Mouse (Mus musculus): ENCODE results near the gene Agpat3. TPM values are rescaled to one million over a fixed set of nuclear protein-coding genes. Genes with fewer than 3 reads are reported as not detected.
A peak's percentile ranks its signal among the peaks of the same experiment; 100 is the strongest.

The Agpat3 gene
- polyA plus RNA-seq, 1 experiment from 2014 or later: 28.7 TPM

DNA sequence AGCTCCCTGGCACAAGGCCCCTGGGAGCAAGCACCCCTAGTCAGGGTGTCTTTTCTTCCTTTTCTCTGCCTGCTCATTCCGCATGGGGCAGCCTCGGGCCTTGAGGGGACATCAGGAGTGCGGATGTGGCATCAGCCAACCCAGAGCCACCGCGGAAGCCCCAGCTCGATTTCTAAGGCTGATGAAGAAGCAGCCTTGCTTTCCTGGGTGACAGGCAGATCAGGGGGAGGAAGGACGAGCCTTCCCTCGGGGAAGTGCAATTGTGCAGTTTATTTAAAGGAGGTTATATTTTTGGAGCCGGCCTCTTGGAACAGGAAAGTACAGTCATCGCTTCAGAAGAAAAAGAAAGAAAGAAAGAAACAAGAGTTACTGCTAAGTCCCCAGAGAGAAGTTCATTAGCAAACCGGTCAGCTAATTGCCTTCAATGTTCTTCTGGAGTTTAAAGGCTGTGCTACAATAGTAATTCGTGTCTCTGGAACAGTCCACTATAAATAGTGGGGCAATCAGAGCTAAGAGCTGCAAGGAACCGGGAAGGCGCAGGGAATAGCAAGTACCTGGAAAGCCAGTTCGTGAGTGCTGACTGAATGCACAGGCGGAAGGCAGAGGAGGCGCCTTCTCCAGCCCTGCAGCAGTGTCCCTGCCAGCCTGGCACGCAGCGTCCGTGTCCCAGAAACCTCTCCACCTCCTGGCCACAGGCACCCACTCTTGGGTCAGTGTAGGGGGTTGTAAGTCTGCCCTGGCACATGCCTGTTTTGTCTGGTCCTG, 36.1 kb upstream of the Agpat3 start:
- ATAC-seq (replicated peaks; ENCODE audit: low FRiP score) (no peak), DNase-seq (ENCODE audit: low spot score) (no peak)
- Histone ChIP-seq H3K4me1 (replicated peaks; ENCODE audit: control insufficient read depth, insufficient read depth, low read length) (0 out of 2 replicates have a peak, but pooled peaks cover 2% of the 10 kb centered on the region), H3K36me3 (ENCODE audit: control insufficient read depth, insufficient read depth, low read length) (no peaks in the 10 kb centered on the region), H3K27me3 (replicated peaks; ENCODE audit: control insufficient read depth, insufficient read depth, low read length) (peaks cover 29% of the 10 kb centered on the region), H3K4me2 (no peak overlapping the region), H3K27ac (ENCODE audit: low read depth, low read length) (no peak overlapping the region), H3K9ac (ENCODE audit: low read depth, low read length) (no peak overlapping the region), H3K9me3 (ENCODE audit: control insufficient read depth, low read length) (no peaks in the 10 kb centered on the region), H3K4me3 (ENCODE audit: low read depth, low read length) (no peak overlapping the region)
- 66% methylated on average over 20 of the region's 20 CpGs for WGBS

DNA sequence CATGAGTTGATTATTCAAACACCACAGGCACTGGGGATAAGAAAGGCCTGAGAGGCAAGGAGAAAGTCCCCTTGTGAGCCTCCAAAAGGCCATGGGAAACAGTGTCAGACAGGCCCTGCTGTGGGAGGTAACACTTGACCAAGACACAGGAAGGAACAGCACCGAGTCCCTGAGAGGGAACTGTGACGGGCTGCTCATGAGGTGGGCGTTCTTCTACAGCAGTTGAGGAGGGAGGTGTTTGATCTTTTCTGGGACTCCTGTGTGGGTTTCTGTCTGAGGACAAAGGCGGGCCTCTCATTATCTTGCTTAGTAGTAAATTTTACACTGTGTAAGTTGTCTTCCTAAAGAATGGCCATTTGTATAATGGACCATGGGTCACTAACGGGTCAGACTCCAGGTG, 33.2 kb upstream of the Agpat3 start:
- H3K9ac ChIP-seq (ENCODE audit: low read depth, low read length): no peak overlapping the region
- no peak overlapping the region for H3K4me3 ChIP-seq (ENCODE audit: low read depth, low read length)
- DNase-seq (ENCODE audit: low spot score): no peak
- no peak overlapping the region for H3K4me2 ChIP-seq
- ATAC-seq (replicated peaks; ENCODE audit: low FRiP score): no peak
- no peaks in the 10 kb centered on the region for H3K4me1 ChIP-seq (replicated peaks; ENCODE audit: control insufficient read depth, insufficient read depth, low read length)
- 68% methylated on average over 5 of the region's 5 CpGs for WGBS
- H3K27me3 ChIP-seq (replicated peaks; ENCODE audit: control insufficient read depth, insufficient read depth, low read length): peaks cover 12% of the 10 kb centered on the region
- H3K36me3 ChIP-seq (ENCODE audit: control insufficient read depth, insufficient read depth, low read length): no peaks in the 10 kb centered on the region
- no peak overlapping the region for H3K27ac ChIP-seq (ENCODE audit: low read depth, low read length)
- no peaks in the 10 kb centered on the region for H3K9me3 ChIP-seq (ENCODE audit: control insufficient read depth, low read length)

DNA sequence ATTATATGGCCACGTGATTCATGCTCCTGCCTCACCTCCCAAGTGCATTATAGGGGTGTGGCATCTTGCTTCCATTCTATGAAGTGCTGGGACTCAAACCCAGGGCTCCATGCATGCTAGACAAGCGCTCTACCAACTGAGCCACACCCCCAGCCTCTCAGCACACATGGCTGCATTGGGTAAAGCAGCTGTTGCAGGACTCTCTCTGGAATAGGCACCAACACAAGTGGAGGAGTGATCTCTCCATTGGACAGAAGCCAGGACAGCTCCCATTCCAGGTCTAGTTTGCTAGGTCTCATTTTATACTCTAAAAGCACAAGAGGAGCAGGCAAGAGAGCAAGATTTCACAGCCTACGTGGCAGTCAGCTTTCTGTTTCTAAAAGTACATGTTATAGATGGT, 31.3 kb upstream of the Agpat3 start:
- DNase-seq (ENCODE audit: low spot score) (no peak), ATAC-seq (replicated peaks; ENCODE audit: low FRiP score) (no peak)
- 71% methylated on average over 3 of the region's 3 CpGs for WGBS
- H3K36me3 ChIP-seq (ENCODE audit: control insufficient read depth, insufficient read depth, low read length): no peaks in the 10 kb centered on the region
- H3K4me1 ChIP-seq (replicated peaks; ENCODE audit: control insufficient read depth, insufficient read depth, low read length): no peaks in the 10 kb centered on the region
- H3K27me3 ChIP-seq (replicated peaks; ENCODE audit: control insufficient read depth, insufficient read depth, low read length): no peaks in the 10 kb centered on the region
- H3K27ac ChIP-seq (ENCODE audit: low read depth, low read length): no peak overlapping the region
- H3K9ac ChIP-seq (ENCODE audit: low read depth, low read length): no peak overlapping the region
- no peaks in the 10 kb centered on the region for H3K9me3 ChIP-seq (ENCODE audit: control insufficient read depth, low read length)
- H3K4me2 ChIP-seq: no peak overlapping the region
- H3K4me3 ChIP-seq (ENCODE audit: low read depth, low read length): no peak overlapping the region

DNA sequence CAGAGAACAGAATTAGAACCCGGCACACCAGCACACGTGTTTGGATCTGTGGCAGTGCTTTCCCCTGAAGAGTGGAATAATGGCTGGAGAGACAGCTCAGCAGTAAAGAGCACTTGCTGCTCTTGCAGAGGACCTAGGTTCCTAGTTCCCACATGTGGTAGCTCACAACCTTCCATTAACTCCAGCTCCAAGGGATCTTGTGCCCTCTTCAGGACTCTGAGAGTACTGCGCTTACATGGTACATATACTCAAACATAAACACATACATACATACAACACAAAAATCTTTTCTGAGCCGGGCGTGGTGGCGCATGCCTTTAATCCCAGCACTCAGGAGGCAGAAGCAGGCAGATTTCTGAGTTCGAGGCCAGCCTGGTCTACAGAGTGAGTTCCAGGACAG, 26.2 kb upstream of the Agpat3 start:
- ATAC-seq (replicated peaks; ENCODE audit: low FRiP score): no peak
- H3K4me1 ChIP-seq (replicated peaks; ENCODE audit: control insufficient read depth, insufficient read depth, low read length): no peaks in the 10 kb centered on the region

DNA sequence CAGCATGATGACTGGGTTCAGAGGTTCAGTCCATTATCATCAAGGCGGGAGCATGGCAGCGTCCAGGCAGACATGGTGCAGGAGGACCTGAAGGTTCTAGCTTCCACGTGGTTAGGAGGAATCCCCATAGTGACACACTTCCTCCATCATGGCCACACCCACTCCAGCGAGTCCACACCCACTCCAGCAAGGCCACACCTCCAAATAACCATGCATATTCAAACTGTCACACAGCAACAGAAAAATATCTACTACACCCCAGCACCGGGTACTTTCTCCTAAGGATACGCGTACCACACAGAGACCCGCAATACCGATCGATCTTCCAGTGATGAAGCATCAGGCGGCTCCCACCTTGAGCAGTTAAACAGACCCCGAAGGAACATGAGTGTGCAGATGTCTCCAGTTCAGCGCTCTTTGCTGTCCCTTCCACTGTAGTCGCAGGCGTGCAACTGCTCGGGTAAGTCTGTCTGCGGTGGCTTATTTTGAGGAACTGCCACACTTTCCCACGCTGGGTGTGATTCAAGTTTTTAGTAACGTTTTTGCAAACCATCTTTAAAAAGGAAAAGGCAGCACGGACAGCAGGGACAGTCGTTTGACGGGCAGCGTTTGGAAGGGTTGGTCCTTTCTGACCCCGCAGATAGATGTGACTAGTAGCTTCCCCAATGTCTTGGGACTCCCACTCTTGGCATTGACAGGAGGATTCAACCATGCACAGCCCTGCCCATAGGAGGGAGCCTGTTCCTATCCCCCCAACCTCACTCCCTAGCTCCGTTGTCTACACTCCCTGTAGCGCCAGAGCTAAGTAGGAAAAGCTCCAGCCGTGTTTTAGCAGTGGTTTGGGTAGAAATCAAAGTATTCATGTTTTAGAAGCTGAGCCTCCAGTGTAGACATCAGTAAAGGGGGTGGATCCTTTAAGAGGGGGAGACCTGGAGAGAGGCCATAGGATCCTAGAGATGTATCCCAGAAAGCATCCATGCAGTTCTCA, 20.7 kb upstream of the Agpat3 start:
- Histone ChIP-seq H3K27me3 (replicated peaks; ENCODE audit: control insufficient read depth, insufficient read depth, low read length) (no peaks in the 10 kb centered on the region), H3K4me2 (peak overlapping the region; percentile 53), H3K4me3 (ENCODE audit: low read depth, low read length) (0 out of 2 replicates have a peak overlapping the region, but pooled peaks have one; percentile 22), H3K36me3 (ENCODE audit: control insufficient read depth, insufficient read depth, low read length) (no peaks in the 10 kb centered on the region), H3K9me3 (ENCODE audit: control insufficient read depth, low read length) (no peaks in the 10 kb centered on the region), H3K27ac (ENCODE audit: low read depth, low read length) (no peak overlapping the region), H3K4me1 (replicated peaks; ENCODE audit: control insufficient read depth, insufficient read depth, low read length) (peaks cover 12% of the 10 kb centered on the region), H3K9ac (ENCODE audit: low read depth, low read length) (no peak overlapping the region)
- whole genome bisulfite sequencing: 58% methylated on average over 27 of the region's 27 CpGs
- ATAC-seq (replicated peaks; ENCODE audit: low FRiP score) (peak; percentile 56), DNase-seq (ENCODE audit: low spot score) (no peak)

More for the DNA sequence above, 26.2 kb upstream of the Agpat3 start:
- H3K4me2 ChIP-seq: no peak overlapping the region
- no peak for DNase-seq (ENCODE audit: low spot score)
- H3K36me3 ChIP-seq (ENCODE audit: control insufficient read depth, insufficient read depth, low read length): no peaks in the 10 kb centered on the region
- H3K9me3 ChIP-seq (ENCODE audit: control insufficient read depth, low read length): no peaks in the 10 kb centered on the region; the same call in 1 of the 2 replicates
- no peak overlapping the region for H3K27ac ChIP-seq (ENCODE audit: low read depth, low read length)
- WGBS: 95% methylated on average over 7 of the region's 7 CpGs
- H3K9ac ChIP-seq (ENCODE audit: low read depth, low read length): no peak overlapping the region
- H3K27me3 ChIP-seq (replicated peaks; ENCODE audit: control insufficient read depth, insufficient read depth, low read length): no peaks in the 10 kb centered on the region
- no peak overlapping the region for H3K4me3 ChIP-seq (ENCODE audit: low read depth, low read length)

DNA sequence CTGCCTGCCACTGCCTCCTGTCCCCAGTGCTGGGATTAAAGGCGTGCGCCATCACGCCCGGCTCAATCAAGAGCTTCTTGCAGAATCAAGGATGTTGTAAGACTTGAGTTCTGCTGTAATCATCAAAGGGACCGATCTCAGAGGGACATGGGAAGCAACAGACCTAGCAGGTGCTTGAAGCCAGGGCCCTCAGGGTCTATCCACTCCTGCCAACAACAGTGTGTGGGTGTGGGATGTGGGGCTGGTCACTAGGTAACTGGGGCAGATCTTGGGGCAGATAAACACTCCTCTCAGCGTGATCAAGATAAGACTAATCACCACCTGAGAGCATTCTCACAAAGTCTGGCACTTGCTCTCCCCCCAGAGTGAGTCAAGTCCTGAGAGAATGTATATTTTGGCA, 19.5 kb upstream of the Agpat3 start:
- Histone ChIP-seq H3K9ac (ENCODE audit: low read depth, low read length) (no peak overlapping the region), H3K36me3 (ENCODE audit: control insufficient read depth, insufficient read depth, low read length) (no peaks in the 10 kb centered on the region), H3K27ac (ENCODE audit: low read depth, low read length) (no peak overlapping the region), H3K9me3 (ENCODE audit: control insufficient read depth, low read length) (no peaks in the 10 kb centered on the region), H3K4me1 (replicated peaks; ENCODE audit: control insufficient read depth, insufficient read depth, low read length) (peaks cover 23% of the 10 kb centered on the region), H3K4me2 (no peak overlapping the region), H3K4me3 (ENCODE audit: low read depth, low read length) (no peak overlapping the region), H3K27me3 (replicated peaks; ENCODE audit: control insufficient read depth, insufficient read depth, low read length) (no peaks in the 10 kb centered on the region)
- ATAC-seq (replicated peaks; ENCODE audit: low FRiP score): no peak
- WGBS: 80% methylated on average over 6 of the region's 6 CpGs
- DNase-seq (ENCODE audit: low spot score): no peak

DNA sequence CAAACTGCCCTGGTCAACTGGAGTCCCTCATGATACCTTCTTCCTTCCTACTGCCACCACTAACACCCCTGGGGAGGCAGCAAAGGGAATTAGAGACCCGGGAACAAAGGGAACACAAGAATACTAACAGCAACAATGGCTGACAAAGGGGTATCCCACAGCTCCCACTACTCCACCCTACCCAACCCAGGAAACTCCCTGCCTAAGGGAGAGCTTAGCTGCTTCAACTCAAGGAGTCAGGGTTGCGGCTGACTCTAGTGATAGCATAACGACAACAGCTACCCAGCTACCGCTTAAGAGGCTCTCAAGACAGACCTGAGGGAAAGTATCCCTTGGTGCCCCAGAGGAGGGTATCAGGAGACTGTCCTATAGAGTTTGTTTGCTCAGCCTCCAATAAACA, 15.3 kb upstream of the Agpat3 start:
- Histone ChIP-seq H3K4me2 (peak overlapping the region; percentile 49), H3K27ac (ENCODE audit: low read depth, low read length) (peak overlapping the region; percentile 87), H3K4me3 (ENCODE audit: low read depth, low read length) (no peak overlapping the region), H3K9ac (ENCODE audit: low read depth, low read length) (peak overlapping the region; percentile 21), H3K27me3 (replicated peaks; ENCODE audit: control insufficient read depth, insufficient read depth, low read length) (no peaks in the 10 kb centered on the region), H3K4me1 (replicated peaks; ENCODE audit: control insufficient read depth, insufficient read depth, low read length) (peaks cover 31% of the 10 kb centered on the region), H3K36me3 (ENCODE audit: control insufficient read depth, insufficient read depth, low read length) (no peaks in the 10 kb centered on the region), H3K9me3 (ENCODE audit: control insufficient read depth, low read length) (no peaks in the 10 kb centered on the region)
- DNase-seq (ENCODE audit: low spot score) (no peak), ATAC-seq (replicated peaks; ENCODE audit: low FRiP score) (peak; percentile 54)
- 25% methylated on average over 4 of the region's 4 CpGs for WGBS

DNA sequence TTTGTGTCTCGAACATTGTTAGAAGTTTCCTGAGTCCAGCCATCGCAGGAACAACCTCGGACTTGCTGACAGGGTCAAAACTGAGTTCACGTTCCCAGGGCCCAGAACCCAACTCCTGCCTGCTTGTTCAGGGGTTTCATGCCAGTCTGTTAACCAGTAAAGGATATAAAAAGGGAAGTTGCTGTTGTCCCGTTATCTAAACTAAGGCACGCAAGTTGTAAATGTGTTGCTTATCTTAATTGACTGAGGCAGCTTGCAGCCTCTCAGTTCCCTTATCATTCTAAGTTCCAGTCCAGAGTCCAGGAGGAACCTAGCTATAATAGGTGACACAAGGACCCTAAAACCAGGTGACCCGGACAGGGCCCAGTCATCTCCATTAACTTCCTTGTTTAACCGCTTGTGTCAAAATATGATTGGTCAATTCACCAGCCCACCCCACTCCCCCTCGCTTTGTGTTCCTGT, 14.6 kb upstream of the Agpat3 start:
- Histone ChIP-seq H3K9me3 (ENCODE audit: control insufficient read depth, low read length) (no peaks in the 10 kb centered on the region), H3K9ac (ENCODE audit: low read depth, low read length) (peak overlapping the region; percentile 20; the same call in 1 of the 2 replicates), H3K4me1 (replicated peaks; ENCODE audit: control insufficient read depth, insufficient read depth, low read length) (peaks cover 28% of the 10 kb centered on the region), H3K36me3 (ENCODE audit: control insufficient read depth, insufficient read depth, low read length) (no peaks in the 10 kb centered on the region), H3K4me2 (peak overlapping the region; percentile 49), H3K4me3 (ENCODE audit: low read depth, low read length) (no peak overlapping the region), H3K27ac (ENCODE audit: low read depth, low read length) (peak overlapping the region; percentile 87), H3K27me3 (replicated peaks; ENCODE audit: control insufficient read depth, insufficient read depth, low read length) (no peaks in the 10 kb centered on the region)
- 14% methylated on average over 9 of the region's 9 CpGs for WGBS
- DNase-seq (ENCODE audit: low spot score): peak; percentile 60
- peak; percentile 88 for ATAC-seq (replicated peaks; ENCODE audit: low FRiP score)

All from liver, embryonic 11.5 days (tissue).